Mouse (Mus musculus) spleen, adult 2 months (tissue): Measurements from ENCODE around the gene Nav2.

Experiments
- CTCF ChIP-seq: fragments of 200-500 bp; IDR thresholded peaks from 2 replicates; pipeline ENCODE4 v1.5.1; 2011; ENCODE audit warnings: mild to moderate bottlenecking, inconsistent platforms; ENCODE audit not compliant: insufficient read depth, insufficient read length, insufficient replicate concordance; ENCODE audit errors: extremely low read depth
- POLR2A ChIP-seq: fragments of 200-500 bp; IDR thresholded peaks from 2 replicates; pipeline ENCODE4 v1.6.1; 2011; ENCODE audit warnings: low read depth, low read length, inconsistent platforms

DNA sequence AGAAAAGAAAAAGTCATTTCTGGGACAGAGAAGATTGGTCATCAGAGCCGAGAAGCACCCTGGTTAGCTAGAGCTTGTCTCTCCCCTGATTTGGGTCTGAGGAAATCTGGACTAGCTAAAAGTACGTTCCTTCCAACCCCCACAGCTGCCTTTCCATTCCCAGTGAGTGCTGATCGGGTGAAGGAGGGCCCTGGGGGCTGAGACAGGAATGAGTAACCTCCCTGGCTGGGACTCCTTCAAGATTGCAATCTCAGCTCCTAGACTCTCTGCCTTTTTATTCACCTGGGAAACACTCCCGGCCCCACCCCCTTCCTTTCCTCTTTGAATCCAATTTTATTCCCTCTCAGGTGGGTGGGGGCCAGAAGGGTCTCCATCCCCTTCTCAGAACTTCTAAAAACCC lies 612.8 kb downstream of the Nav2 start:
- TF ChIP-seq CTCF (no peak), POLR2A (no peak)
